Mouse (Mus musculus) myocyte (in vitro differentiated cells): Measurements from ENCODE around the gene Tenm4.

Experiments
- MAX ChIP-seq: IDR thresholded peaks from one replicate; pipeline ENCODE4 v1.6.1; 2011; ENCODE audit warnings: low read depth, mild to moderate bottlenecking, control low read depth
- POLR2A ChIP-seq: IDR thresholded peaks from one replicate; pipeline ENCODE4 v1.6.1; 2011; ENCODE audit warnings: low read depth, mild to moderate bottlenecking, control low read depth, moderate library complexity; ENCODE audit not compliant: insufficient read length
- POLR2AphosphoS2 ChIP-seq: IDR thresholded peaks from one replicate; pipeline ENCODE4 v1.6.1; 2011; ENCODE audit warnings: low read depth, control low read depth; ENCODE audit not compliant: insufficient read length
- USF1 ChIP-seq: IDR thresholded peaks from one replicate; pipeline ENCODE4 v1.6.1; 2011; ENCODE audit warnings: low read depth, mild to moderate bottlenecking, control low read depth, moderate library complexity

GRCm38 (mm10) chr7:96796033-96796741, 625.1 kb downstream of the Tenm4 start:
- TF ChIP-seq POLR2AphosphoS2 (no peak), POLR2A (no peak), MAX (no peak), USF1 (no peak)
